Mouse (Mus musculus) hindbrain, embryonic 11.5 days (tissue): ENCODE measurements around the gene Ggnbp2. TPM values are rescaled to one million over a fixed set of nuclear protein-coding genes. Genes with fewer than 3 reads are reported as not detected.

Experiments used
- ATAC-seq: fragments of 200-750 bp; cut with Nextera tagmentation; 2 replicates; pipeline ENCODE4 v1.8.0; 2017; ENCODE audit warnings: mild to moderate bottlenecking, moderate TSS enrichment, moderate library complexity; ENCODE audit not compliant: low FRiP score
- DNase-seq: peaks from one replicate; pipeline ENCODE4 v3.0.0-alpha.2; 2015; ENCODE audit warnings: low spot score
- H3K27ac ChIP-seq: fragments of 300-500 bp; sonication (generic); 2 replicates; pipeline ENCODE4 v1.5.1; 2014; ENCODE audit warnings: mild to moderate bottlenecking, low read depth, low read length
- H3K27me3 ChIP-seq: fragments of 300-500 bp; sonication (generic); 2 replicates; pipeline ENCODE4 v1.6.1; 2014; ENCODE audit warnings: mild to moderate bottlenecking, low read length, moderate library complexity, mixed read lengths; ENCODE audit not compliant: control insufficient read depth, insufficient read depth
- H3K36me3 ChIP-seq: fragments of 300-500 bp; sonication (generic); 2 replicates; pipeline ENCODE4 v1.6.1; 2014; ENCODE audit warnings: mild to moderate bottlenecking, low read length, moderate library complexity, mixed read lengths; ENCODE audit not compliant: control insufficient read depth, insufficient read depth
- H3K4me1 ChIP-seq: fragments of 300-500 bp; sonication (generic); replicated peaks from 2 replicates; pipeline ENCODE4 v1.6.1; 2014; ENCODE audit warnings: low read length, mixed read lengths; ENCODE audit not compliant: control insufficient read depth, insufficient read depth
- H3K4me2 ChIP-seq: fragments of 300-500 bp; sonication (generic); replicated peaks from 2 replicates; pipeline ENCODE4 v1.6.1; 2014; ENCODE audit warnings: mild to moderate bottlenecking, low read depth, low read length
- H3K4me3 ChIP-seq: fragments of 300-500 bp; sonication (generic); 2 replicates; pipeline ENCODE4 v1.5.1; 2014; ENCODE audit warnings: low read depth, low read length
- H3K9ac ChIP-seq: fragments of 300-500 bp; sonication (generic); 2 replicates; pipeline ENCODE4 v1.6.1; 2014; ENCODE audit warnings: low read depth, low read length
- H3K9me3 ChIP-seq: fragments of 300-500 bp; sonication (generic); 2 replicates; pipeline ENCODE4 v1.6.1; 2016; ENCODE audit warnings: low read length; ENCODE audit not compliant: control insufficient read depth
- WGBS: fragments of 180-500 bp; shearing (Covaris S2); extraction: QIAGEN DNeasy Blood & Tissue Kit; methylation state at CpG from one replicate; pipeline ENCODE4 v1.1.7; 2014; 5-methylcytosine and 5-hydroxymethylcytosine counted together
- polyA plus RNA-seq: library from polyadenylated mRNA; unstranded; fragments of >200 nt; fragmentation: Nextera tagmentation; extraction: Ambion mirVana; gene quantifications from 2 replicates; pipeline ENCODE4 v1.2.1, GENCODE M21; 2014

Gene Ggnbp2
- polyA plus RNA-seq, 1 experiment from 2014 or later, result 77.3 TPM

- DNase-seq (no peak), ATAC-seq (no peak)
- H3K9me3 ChIP-seq, result no peaks in the 10 kb centered on the region
- no peak overlapping the region for H3K4me3 ChIP-seq
- H3K27me3 ChIP-seq, result no peaks in the 10 kb centered on the region
- H3K27ac ChIP-seq, result no peak overlapping the region
- H3K9ac ChIP-seq, result no peak overlapping the region
- WGBS, result 92% methylated on average over 6 of the region's 6 CpGs
- H3K4me2 ChIP-seq, result no peak overlapping the region
- no peaks in the 10 kb centered on the region for H3K4me1 ChIP-seq
- peaks cover 4% of the 10 kb centered on the region; the same call in 1 of the 2 replicates for H3K36me3 ChIP-seq
These were observed 37.9 kb upstream of the Ggnbp2 start for GRCm38 (mm10) chr11:84908480-84908879.

GRCm38 (mm10) chr11:84907081-84907480, 36.5 kb upstream of the Ggnbp2 start:
- Histone ChIP-seq H3K4me3 (no peak overlapping the region), H3K9ac (no peak overlapping the region), H3K4me1 (no peaks in the 10 kb centered on the region), H3K27ac (no peak overlapping the region), H3K36me3 (peaks cover 7% of the 10 kb centered on the region; the same call in 1 of the 2 replicates), H3K27me3 (no peaks in the 10 kb centered on the region), H3K9me3 (no peaks in the 10 kb centered on the region), H3K4me2 (no peak overlapping the region)
- ATAC-seq (no peak), DNase-seq (no peak)
- WGBS, result 78% methylated on average over 3 of the region's 3 CpGs

- Histone ChIP-seq H3K4me1 (no peaks in the 10 kb centered on the region), H3K36me3 (peaks cover 15% of the 10 kb centered on the region), H3K27me3 (no peaks in the 10 kb centered on the region), H3K4me3 (no peak overlapping the region), H3K9me3 (no peaks in the 10 kb centered on the region), H3K9ac (no peak overlapping the region), H3K4me2 (no peak overlapping the region), H3K27ac (no peak overlapping the region)
- no peak for DNase-seq
- ATAC-seq, result no peak
- 86% methylated on average over 9 of the region's 9 CpGs for WGBS
These were observed 34.1 kb upstream of the Ggnbp2 start for GRCm38 (mm10) chr11:84904597-84905144.

GRCm38 (mm10) chr11:84893113-84893512, 22.5 kb upstream of the Ggnbp2 start:
- H3K4me2 ChIP-seq, result no peak overlapping the region
- H3K4me3 ChIP-seq, result no peak overlapping the region
- DNase-seq (no peak), ATAC-seq (no peak)
- H3K27me3 ChIP-seq, result no peaks in the 10 kb centered on the region
- no peak overlapping the region for H3K9ac ChIP-seq
- WGBS, result 92% methylated on average over 15 of the region's 15 CpGs
- peaks cover 8% of the 10 kb centered on the region; the same call in 1 of the 2 replicates for H3K36me3 ChIP-seq
- H3K27ac ChIP-seq, result no peak overlapping the region
- no peaks in the 10 kb centered on the region for H3K4me1 ChIP-seq
- H3K9me3 ChIP-seq, result no peaks in the 10 kb centered on the region

- no peak overlapping the region for H3K4me3 ChIP-seq
- DNase-seq (no peak), ATAC-seq (no peak)
- no peak overlapping the region for H3K27ac ChIP-seq
- H3K9me3 ChIP-seq, result no peaks in the 10 kb centered on the region
- H3K4me1 ChIP-seq, result no peaks in the 10 kb centered on the region
- H3K4me2 ChIP-seq, result no peak overlapping the region
- H3K9ac ChIP-seq, result no peak overlapping the region
- H3K36me3 ChIP-seq, result peaks cover 11% of the 10 kb centered on the region; the same call in 1 of the 2 replicates
- 89% methylated on average over 7 of the region's 7 CpGs for WGBS
- no peaks in the 10 kb centered on the region for H3K27me3 ChIP-seq
These were observed 21.1 kb upstream of the Ggnbp2 start for GRCm38 (mm10) chr11:84891705-84892104.

GRCm38 (mm10) chr11:84889492-84889891, 18.9 kb upstream of the Ggnbp2 start:
- peaks cover 9% of the 10 kb centered on the region; the same call in 1 of the 2 replicates for H3K36me3 ChIP-seq
- no peaks in the 10 kb centered on the region for H3K4me1 ChIP-seq
- DNase-seq, result no peak
- 88% methylated on average over 2 of the region's 2 CpGs for WGBS
- no peak overlapping the region for H3K27ac ChIP-seq
- no peak for ATAC-seq
- H3K9ac ChIP-seq, result no peak overlapping the region
- no peaks in the 10 kb centered on the region for H3K27me3 ChIP-seq
- no peak overlapping the region for H3K4me3 ChIP-seq
- no peak overlapping the region for H3K4me2 ChIP-seq
- no peaks in the 10 kb centered on the region for H3K9me3 ChIP-seq

GRCm38 (mm10) chr11:84888025-84888424, 17.4 kb upstream of the Ggnbp2 start:
- peaks cover 9% of the 10 kb centered on the region; the same call in 1 of the 2 replicates for H3K36me3 ChIP-seq

GRCm38 (mm10) chr11:84886767-84887511, 16.3 kb upstream of the Ggnbp2 start:
- H3K4me2 ChIP-seq, result no peak overlapping the region
- H3K9me3 ChIP-seq, result no peaks in the 10 kb centered on the region
- H3K27ac ChIP-seq, result no peak overlapping the region
- no peak for DNase-seq
- no peaks in the 10 kb centered on the region for H3K27me3 ChIP-seq
- H3K4me3 ChIP-seq, result no peak overlapping the region
- H3K4me1 ChIP-seq, result no peaks in the 10 kb centered on the region
- no peak overlapping the region for H3K9ac ChIP-seq
- WGBS, result 91% methylated on average over 11 of the region's 11 CpGs
- 0 out of 2 replicates have a peak, but pooled peaks cover 4% of the 10 kb centered on the region for H3K36me3 ChIP-seq
- ATAC-seq, result no peak

More at GRCm38 (mm10) chr11:84888025-84888424, 17.4 kb upstream of the Ggnbp2 start:
- Histone ChIP-seq H3K4me3 (no peak overlapping the region), H3K27me3 (no peaks in the 10 kb centered on the region), H3K4me1 (no peaks in the 10 kb centered on the region), H3K9ac (no peak overlapping the region), H3K9me3 (no peaks in the 10 kb centered on the region), H3K27ac (no peak overlapping the region), H3K4me2 (no peak overlapping the region)
- DNase-seq (no peak), ATAC-seq (no peak)
- WGBS, result 94% methylated on average over 8 of the region's 8 CpGs

- Histone ChIP-seq H3K4me3 (no peak overlapping the region), H3K9ac (no peak overlapping the region), H3K27me3 (no peaks in the 10 kb centered on the region), H3K9me3 (no peaks in the 10 kb centered on the region), H3K27ac (no peak overlapping the region), H3K36me3 (0 out of 2 replicates have a peak, but pooled peaks cover 4% of the 10 kb centered on the region), H3K4me1 (no peaks in the 10 kb centered on the region), H3K4me2 (no peak overlapping the region)
- ATAC-seq, result no peak
- WGBS, result 94% methylated on average over 5 of the region's 5 CpGs
- no peak for DNase-seq
These were observed 15.6 kb upstream of the Ggnbp2 start for GRCm38 (mm10) chr11:84886236-84886635.
